11 mouse cellular contexts compared by ENCODE assay signal in the genomic region with DNA sequence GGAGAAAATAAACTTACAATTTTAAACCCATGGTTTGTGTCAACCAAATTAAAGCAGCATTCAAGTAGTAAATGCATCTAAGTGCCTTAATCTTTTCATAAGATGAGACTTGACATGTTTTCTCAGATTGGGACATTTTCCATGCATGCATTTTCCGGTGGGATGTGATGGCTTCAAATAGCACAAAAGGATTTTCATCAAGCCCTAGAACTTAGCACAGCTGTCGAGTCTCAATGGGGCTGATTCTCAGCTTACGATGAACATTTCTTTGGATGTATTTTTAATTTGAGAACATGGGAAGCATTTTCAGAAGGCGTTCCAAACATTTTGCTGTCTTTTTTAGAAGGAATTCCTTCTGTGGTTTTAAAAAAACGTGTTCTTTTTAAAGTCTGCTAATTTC. TPM values are rescaled to one million over a fixed set of nuclear protein-coding genes. Genes with fewer than 3 reads are reported as not detected.
DNase-seq lines count a peak whose midpoint lies in the region; ATAC-seq and TF ChIP-seq lines count a peak whose summit lies in the region.
"Had no signal": no experiment of that assay in that cellular context is flagged by ENCODE, and none has a peak within 500 bp of the region (broad histone marks: within the 10 kb centered on the region; RNA-seq: fewer than 3 reads in every experiment).

No protein-coding gene starts in this region.

- no peaks in the 10 kb centered on the region for H3K36me3 ChIP-seq in heart, adult 2 months (ENCODE audit: control insufficient read depth, insufficient read depth, low read length)
- no peaks in the 10 kb centered on the region for H3K36me3 ChIP-seq in heart, embryonic 10.5 days
- no peaks in the 10 kb centered on the region for H3K36me3 ChIP-seq in lung, embryonic 14.5 days (ENCODE audit: insufficient read depth)
- H3K36me3 ChIP-seq in myocyte (ENCODE audit: control insufficient read depth, insufficient read depth): no peaks in the 10 kb centered on the region
- H3K36me3 ChIP-seq: lung, embryonic 15.5 days had no signal

- no peak for ATAC-seq in lung, embryonic 14.5 days (ENCODE audit: insufficient read depth)
- ATAC-seq: hindbrain, postnatal 0 days had no signal

- H3K9ac ChIP-seq in heart, adult 2 months (ENCODE audit: low read depth, low read length): no peak overlapping the region
- no peak overlapping the region for H3K9ac ChIP-seq in lung, embryonic 14.5 days
- H3K9ac ChIP-seq: lung, embryonic 15.5 days had no signal

- TF ChIP-seq CTCF in heart, adult 2 months (IDR thresholded peaks at IDR 0.05): no peak
- no peak for TF ChIP-seq CTCF in lung, embryonic 14.5 days (IDR thresholded peaks at IDR 0.05; ENCODE audit: low read depth)
- TF ChIP-seq CTCF in brain, embryonic 14.5 days (IDR thresholded peaks at IDR 0.05; ENCODE audit: borderline replicate concordance, extremely low read depth, insufficient read depth, insufficient read length): no peak

- no peak for TF ChIP-seq EP300 in heart, adult 2 months (IDR thresholded peaks at IDR 0.05; ENCODE audit: insufficient read depth, low read depth, low read length)

- no peak for TF ChIP-seq POLR2A in heart, adult 2 months (IDR thresholded peaks at IDR 0.05; ENCODE audit: insufficient read depth, low read depth, low read length)
- TF ChIP-seq POLR2A in brain, embryonic 14.5 days (IDR thresholded peaks at IDR 0.05; ENCODE audit: borderline replicate concordance, extremely low read depth, insufficient read depth, insufficient read length, poor library complexity, severe bottlenecking): no peak
- TF ChIP-seq POLR2A in myocyte (IDR thresholded peaks at IDR 0.05; ENCODE audit: insufficient read length, low read depth): no peak

- H3K79me2 ChIP-seq in heart, adult 2 months (replicated peaks; ENCODE audit: control insufficient read depth, insufficient read depth, low read length): no peaks in the 10 kb centered on the region
- no peaks in the 10 kb centered on the region for H3K79me2 ChIP-seq in myocyte (ENCODE audit: control insufficient read depth, insufficient read depth)

- H3K9me3 ChIP-seq in heart, embryonic 10.5 days: no peaks in the 10 kb centered on the region
- no peaks in the 10 kb centered on the region for H3K9me3 ChIP-seq in lung, embryonic 14.5 days (ENCODE audit: low read depth, low read length)
- H3K9me3 ChIP-seq: lung, embryonic 15.5 days had no signal

- intact Hi-C loops in heart, adult 2 months (cut with DNase I): no loop called here

- 27% methylated on average over 5 of the region's 5 CpGs for WGBS in heart, adult 2 months
- 50% methylated on average over 5 of the region's 5 CpGs for WGBS in heart, embryonic 10.5 days
- WGBS in lung, embryonic 14.5 days: 47% methylated on average over 5 of the region's 5 CpGs

- H3K4me2 ChIP-seq in lung, embryonic 14.5 days: no peak overlapping the region
- peak overlapping the region; percentile 72 for H3K4me2 ChIP-seq in myocyte (ENCODE audit: low read depth)
- H3K4me2 ChIP-seq: lung, embryonic 15.5 days had no signal

- H3K4me1 ChIP-seq in heart, adult 2 months (ENCODE audit: control insufficient read depth, insufficient read depth, low read length): no peaks in the 10 kb centered on the region; the same call in 1 of the 2 replicates
- no peaks in the 10 kb centered on the region for H3K4me1 ChIP-seq in heart, embryonic 10.5 days
- no peaks in the 10 kb centered on the region for H3K4me1 ChIP-seq in lung, embryonic 14.5 days (ENCODE audit: insufficient read depth)
- H3K4me1 ChIP-seq: lung, embryonic 15.5 days had no signal

- peak overlapping the region; percentile 40 for H3K27ac ChIP-seq in heart, adult 2 months
- H3K27ac ChIP-seq in heart, embryonic 10.5 days: no peak overlapping the region
- H3K27ac ChIP-seq in lung, embryonic 14.5 days (ENCODE audit: low read depth): 0 out of 2 replicates have a peak overlapping the region, but pooled peaks have one; percentile 24
- H3K27ac ChIP-seq: hindbrain, postnatal 0 days had no signal

- no peak overlapping the region for H3ac ChIP-seq in myocyte (ENCODE audit: control insufficient read depth, insufficient read length)

- peak overlapping the region; percentile 45 for H3K4me3 ChIP-seq in heart, adult 2 months
- H3K4me3 ChIP-seq in heart, embryonic 10.5 days: no peak overlapping the region
- no peak overlapping the region for H3K4me3 ChIP-seq in lung, embryonic 14.5 days (ENCODE audit: low read depth, low read length)
- H3K4me3 ChIP-seq in myocyte: peak overlapping the region; percentile 26
- H3K4me3 ChIP-seq: lung, embryonic 15.5 days had no signal

- no peaks in the 10 kb centered on the region for H3K27me3 ChIP-seq in heart, adult 2 months (ENCODE audit: control insufficient read depth, insufficient read depth, low read length)
- no peaks in the 10 kb centered on the region for H3K27me3 ChIP-seq in heart, embryonic 10.5 days (ENCODE audit: insufficient read depth, poor library complexity, severe bottlenecking)
- no peaks in the 10 kb centered on the region for H3K27me3 ChIP-seq in lung, embryonic 14.5 days (ENCODE audit: insufficient read depth, low read length)
- no peaks in the 10 kb centered on the region for H3K27me3 ChIP-seq in myocyte (ENCODE audit: control insufficient read depth, insufficient read depth, insufficient read length)
- H3K27me3 ChIP-seq: lung, embryonic 15.5 days had no signal

- no peak for DNase-seq in heart, adult 2 months
- no peak for DNase-seq in heart, embryonic 10.5 days (ENCODE audit: low spot score)
- DNase-seq in lung, embryonic 14.5 days: peak; percentile 9
- no peak for DNase-seq in lung, postnatal 10 days
- peak; percentile 34 for DNase-seq in brain, embryonic 14.5 days (ENCODE audit: low read depth)
- DNase-seq in adrenal gland, adult 8-10 months: no peak
- DNase-seq in right cerebral cortex, adult 18-20 months: no peak
- DNase-seq: adrenal gland, adult 2 months had no signal

TF ChIP-seq in myocyte, 11 proteins besides CTCF, POLR2A, EP300 and RAD21:
- TF ChIP-seq MYOG (IDR thresholded peaks at IDR 0.05; ENCODE audit: control insufficient read depth in 1 of 3, insufficient read depth in 1 of 3, insufficient read length in 2 of 3, low read depth in 2 of 3) (no peak), USF1 (IDR thresholded peaks at IDR 0.05; ENCODE audit: low read depth) (no peak), E2F4 (IDR thresholded peaks at IDR 0.05; ENCODE audit: insufficient read depth) (no peak), TCF12 (IDR thresholded peaks at IDR 0.05; ENCODE audit: insufficient read depth, poor library complexity, severe bottlenecking) (no peak), SRF (IDR thresholded peaks at IDR 0.05; ENCODE audit: control insufficient read depth, insufficient read length, low read depth) (no peak)

RNA-seq across cellular contexts. Expression of gene P2ry10b, which starts 1.3 kb away (rescaled TPM):
- total RNA-seq in heart, adult 2 months (2021): 1 to 10 TPM in 1 of 2 experiments, under 1 TPM in 1; 0.55 to 1.2 TPM
- polyA plus RNA-seq in heart, adult 2 months (2012; rRNA removed): 1.7 and 3.7 TPM in 2 replicates
- 0.53 and 0.65 TPM in 2 replicates for polyA plus RNA-seq in heart, embryonic 10.5 days (2016; fragmentation: Nextera tagmentation; extraction: Ambion mirVana)
- 0.21 and 0.24 TPM in 2 replicates for polyA plus RNA-seq in lung, embryonic 14.5 days (2014; fragmentation: Nextera tagmentation; extraction: Ambion mirVana)
- 0.44 and 0.56 TPM in 2 replicates for polyA plus RNA-seq in brain, embryonic 14.5 days (2012; rRNA removed)
- polyA plus RNA-seq in myocyte (2012; fragmentation: generic; extraction: Trizol): 1.4 TPM
- total RNA-seq in adrenal gland, adult 8-10 months (2022): 1 to 10 TPM in 2 of 4 experiments, under 1 TPM in 2; 0.91 to 3.5 (median 1.5) TPM

Comparison
In these comparisons a context has a peak if more than half of its experiments do, and no peak if none do; other contexts are left out.
1. DNase-seq: peak in lung, embryonic 14.5 days (single experiment) and brain, embryonic 14.5 days (single experiment); none in heart, adult 2 months (0 of 2), heart, embryonic 10.5 days (single experiment), lung, postnatal 10 days (single experiment), adrenal gland, adult 8-10 months (single experiment) and right cerebral cortex, adult 18-20 months (single experiment).
2. H3K4me3 ChIP-seq: peak in heart, adult 2 months (single experiment) and myocyte (single experiment); none in heart, embryonic 10.5 days (single experiment) and lung, embryonic 14.5 days (single experiment).